Mouse (Mus musculus): ENCODE data around the gene Zmynd15.

Zmynd15 gene

GRCm38 (mm10) chr11:70514288-70514687 lies 55.1 kb downstream of the Zmynd15 start, which contains the start of gene Vmo1:
Gene Vmo1, minus strand, starts transcription at chr11:70514616.
- H3K4me1 ChIP-seq (replicated peaks; ENCODE audit: low read depth, low read length) = peaks cover 33% of the 10 kb centered on the region
- H3K27me3 ChIP-seq (ENCODE audit: insufficient read depth, low read length) = peaks cover 18% of the 10 kb centered on the region
- no peaks in the 10 kb centered on the region for H3K9me3 ChIP-seq (ENCODE audit: low read length)
- H3K4me3 ChIP-seq (replicated peaks; ENCODE audit: low read length) = no peak within 1 kb of the TSS
- H3K36me3 ChIP-seq (ENCODE audit: insufficient read depth, low read length) = no peaks in the 10 kb centered on the region
- TF ChIP-seq POU5F1 (IDR thresholded peaks at IDR 0.05; ENCODE audit: borderline replicate concordance, low read length) (no peak), CTCF (conservative IDR thresholded peaks at IDR 0.05; ENCODE audit: low read length) (no peak), NANOG (IDR thresholded peaks at IDR 0.05; ENCODE audit: borderline replicate concordance, low read length) (no peak)
